Mouse (Mus musculus) cerebellum, adult 9-11 months (tissue): Measurements from ENCODE around the gene Afap1l2.

Experiments
- DNase-seq: peaks from one replicate; pipeline ENCODE4 v3.0.0; 2022

Gene Afap1l2

GRCm38 (mm10) chr19:56935777-56936176 lies 72.3 kb downstream of the Afap1l2 start:
- no peak for DNase-seq

- no peak for DNase-seq
Measured at GRCm38 (mm10) chr19:56935111-56935510, 72.9 kb downstream of the Afap1l2 start.

GRCm38 (mm10) chr19:56933800-56934199 lies 74.2 kb downstream of the Afap1l2 start:
- DNase-seq = no peak

DNA sequence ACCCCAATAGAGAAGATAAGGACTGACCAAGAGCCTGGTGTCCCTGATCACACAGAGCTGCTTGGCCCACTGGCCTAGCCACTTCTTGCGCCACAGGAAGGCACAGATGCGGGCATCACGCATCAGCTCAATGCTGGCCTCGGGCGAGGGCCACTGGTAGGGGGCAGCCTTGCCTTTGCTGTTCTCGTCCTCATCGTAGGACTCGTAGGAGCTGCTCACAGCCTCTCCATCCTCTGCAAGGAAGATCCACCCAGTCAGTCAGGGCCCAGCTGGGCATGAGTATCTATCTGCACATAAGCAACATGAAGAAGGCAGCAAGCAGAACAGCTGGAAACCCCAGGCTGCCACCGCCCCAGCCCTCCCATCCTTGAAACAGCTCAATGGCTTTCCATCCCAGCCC lies 78.0 kb downstream of the Afap1l2 start:
- no peak for DNase-seq

- no peak for DNase-seq
Measured at GRCm38 (mm10) chr19:56929392-56929791, 78.6 kb downstream of the Afap1l2 start.

DNA sequence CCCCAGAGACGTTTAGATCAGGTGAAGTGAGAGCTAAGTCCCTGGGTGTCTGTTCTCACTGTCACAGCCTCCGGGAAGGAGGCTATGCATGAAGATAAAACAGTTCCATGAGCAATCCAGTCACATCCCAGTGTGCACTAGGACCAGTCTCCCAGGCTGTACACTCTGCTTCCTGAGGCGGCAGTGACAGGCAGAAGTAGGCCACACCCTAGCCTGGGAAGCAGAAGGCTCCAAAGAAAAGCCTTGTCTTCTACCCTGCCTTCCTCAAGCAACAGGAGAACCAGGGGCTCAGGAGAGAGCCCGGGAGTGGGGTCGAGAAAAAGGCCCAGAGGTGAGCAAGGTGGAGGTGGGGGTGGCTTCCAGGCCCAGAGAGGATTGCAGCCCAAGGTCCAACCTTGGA lies 86.3 kb downstream of the Afap1l2 start:
- DNase-seq = no peak

DNA sequence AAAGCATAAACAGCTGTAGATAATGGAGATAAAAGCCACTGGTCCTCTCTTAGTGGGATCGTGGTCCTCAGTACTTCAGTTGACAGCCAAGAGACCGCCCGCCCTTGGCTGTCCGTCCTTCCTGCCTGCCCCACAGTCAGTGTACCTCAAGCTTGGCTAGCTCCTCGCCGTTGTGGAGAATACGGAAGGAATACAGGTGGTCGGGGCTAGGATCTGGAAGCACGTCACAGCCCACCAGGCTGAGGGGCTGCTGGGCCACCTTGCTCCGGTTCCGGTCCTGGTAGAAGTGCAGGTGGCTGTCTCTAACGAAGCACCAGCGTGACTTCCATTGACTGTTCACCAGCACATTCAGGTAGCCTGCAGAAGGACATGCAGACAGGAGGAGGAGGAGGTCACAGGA lies 87.8 kb downstream of the Afap1l2 start:
- no peak for DNase-seq

GRCm38 (mm10) chr19:56919628-56920027 lies 88.4 kb downstream of the Afap1l2 start:
- DNase-seq = peak; percentile 89

GRCm38 (mm10) chr19:56915084-56915483 lies 92.9 kb downstream of the Afap1l2 start:
- DNase-seq = no peak

DNA sequence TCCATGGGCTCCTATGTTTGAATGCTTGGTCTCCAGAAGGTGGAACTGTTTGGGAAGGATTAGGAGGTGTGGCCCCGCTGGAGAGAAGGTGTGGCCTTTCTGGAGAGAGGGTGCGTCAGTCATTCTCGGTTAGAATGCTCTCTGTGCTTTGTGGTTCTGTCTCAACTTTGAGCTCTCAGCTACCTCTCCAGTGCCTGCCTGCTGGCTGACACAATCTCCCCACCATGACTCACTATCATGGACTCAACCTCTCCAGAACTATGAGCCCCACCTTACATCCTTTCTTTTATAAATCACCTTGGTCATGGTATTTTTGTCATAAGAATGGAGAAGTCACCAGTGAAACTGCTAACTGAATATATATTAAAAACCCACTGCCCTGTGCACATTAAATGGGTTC lies 93.4 kb downstream of the Afap1l2 start:
- no peak for DNase-seq

DNA sequence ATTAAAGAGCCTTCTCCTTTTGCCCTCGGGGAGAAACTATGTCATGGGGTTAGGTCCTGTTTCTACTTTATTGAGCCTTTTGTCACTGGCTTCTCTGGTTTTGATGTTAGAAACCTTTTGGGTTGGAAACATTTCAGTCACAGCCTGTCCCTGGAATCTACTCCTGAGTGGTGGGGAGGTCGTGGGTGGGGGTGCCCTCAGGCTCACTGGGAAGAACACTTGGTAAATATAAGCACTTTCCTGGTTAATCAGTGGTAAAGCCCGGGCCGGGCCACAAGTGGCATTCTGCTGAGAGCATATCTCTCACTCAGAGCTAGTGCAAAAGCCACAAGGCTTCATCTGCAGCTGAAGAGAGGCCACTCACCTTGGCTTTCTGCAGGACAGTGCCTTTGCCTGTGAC lies 94.3 kb downstream of the Afap1l2 start:
- no peak for DNase-seq

GRCm38 (mm10) chr19:56910561-56910960 lies 97.5 kb downstream of the Afap1l2 start:
- DNase-seq = no peak

- no peak for DNase-seq
Measured at GRCm38 (mm10) chr19:56908472-56909270, 99.4 kb downstream of the Afap1l2 start.

GRCm38 (mm10) chr19:56907850-56908249 lies 100.2 kb downstream of the Afap1l2 start:
- no peak for DNase-seq

DNA sequence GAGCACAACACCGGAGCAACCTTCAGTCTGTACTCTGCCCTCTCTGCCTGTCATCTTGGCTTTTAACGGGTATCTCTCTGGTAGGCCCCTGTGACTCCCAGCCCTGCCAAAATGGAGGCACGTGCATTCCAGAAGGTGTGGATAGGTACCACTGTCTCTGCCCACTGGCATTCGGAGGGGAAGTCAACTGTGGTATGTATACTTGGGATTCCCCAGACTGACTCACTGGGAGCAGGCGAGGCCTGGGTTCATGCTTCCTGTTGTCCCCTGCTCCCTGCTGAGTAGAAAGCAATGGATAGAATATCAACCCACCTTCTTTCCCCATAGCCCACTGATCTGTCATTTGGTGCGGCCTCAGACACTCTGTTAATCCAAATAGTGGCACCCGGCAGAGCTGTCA lies 102.6 kb downstream of the Afap1l2 start:
- no peak for DNase-seq

DNA sequence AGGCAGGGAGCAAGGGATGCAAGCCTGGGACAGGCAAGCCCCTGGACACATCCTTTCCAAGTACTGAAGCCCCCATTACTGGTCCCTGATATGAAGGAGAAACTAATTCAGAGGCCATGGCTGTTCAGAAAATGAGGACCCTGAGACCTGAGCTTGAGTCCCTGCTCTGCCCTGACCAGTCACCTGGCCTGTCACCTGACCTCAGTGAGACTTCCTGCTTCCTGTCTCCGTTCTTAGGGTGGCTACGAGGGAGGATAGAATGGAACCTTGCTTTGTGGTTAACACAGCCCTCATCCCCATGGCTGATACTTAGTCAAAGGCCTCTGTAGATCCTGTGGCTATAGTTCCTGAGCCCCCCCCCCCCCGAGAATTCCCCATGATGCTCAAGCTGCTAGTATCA lies 103.9 kb downstream of the Afap1l2 start:
- DNase-seq = no peak

GRCm38 (mm10) chr19:56897654-56898053 lies 110.4 kb downstream of the Afap1l2 start:
- no peak for DNase-seq

- DNase-seq = no peak
Measured at GRCm38 (mm10) chr19:56893326-56893725, 114.7 kb downstream of the Afap1l2 start.

- peak; percentile 35 for DNase-seq
Measured at GRCm38 (mm10) chr19:56892586-56892985, 115.4 kb downstream of the Afap1l2 start.

- no peak for DNase-seq
Measured at GRCm38 (mm10) chr19:56891438-56891837, 116.6 kb downstream of the Afap1l2 start.

DNA sequence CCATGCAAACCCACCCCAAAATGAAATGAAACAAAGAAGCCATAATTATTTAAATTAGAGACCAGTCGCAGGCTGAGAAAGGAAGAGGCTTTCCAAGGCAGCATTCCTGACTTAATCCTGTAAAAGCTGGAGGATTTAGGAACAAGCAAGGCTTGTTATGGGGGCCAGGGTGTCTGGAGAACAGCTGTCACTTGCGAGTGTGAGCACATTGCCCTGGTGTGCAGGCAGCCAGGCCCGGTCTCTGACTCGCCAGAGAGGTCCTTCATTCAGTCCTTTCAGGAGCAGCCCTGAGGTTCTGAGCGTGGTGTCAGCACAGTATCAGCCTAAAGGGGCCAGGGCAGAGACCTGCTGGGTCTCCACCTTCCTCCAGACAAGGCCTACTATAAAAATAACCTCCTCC lies 119.4 kb downstream of the Afap1l2 start:
- DNase-seq = no peak

GRCm38 (mm10) chr19:56887879-56888278 lies 120.1 kb downstream of the Afap1l2 start:
- no peak for DNase-seq

GRCm38 (mm10) chr19:56877364-56877763 lies 130.7 kb downstream of the Afap1l2 start:
- DNase-seq = no peak

- no peak for DNase-seq
Measured at GRCm38 (mm10) chr19:56874601-56875315, 133.3 kb downstream of the Afap1l2 start.
